Mouse (Mus musculus): Measurements from ENCODE around the gene Gm43951.

- TF ChIP-seq CTCF (IDR thresholded peaks at IDR 0.05) (no peak), EP300 (IDR thresholded peaks at IDR 0.05; ENCODE audit: insufficient read depth, low read depth, low read length) (0 out of 2 replicates have a peak, but pooled peaks have one; percentile 20), POLR2A (IDR thresholded peaks at IDR 0.05; ENCODE audit: insufficient read depth, low read depth, low read length) (no peak; the same call in 1 of the 2 replicates)
These were observed 8.8 kb upstream of the Gm43951 start, which contains the start of gene Med31 for GRCm38 (mm10) chr11:72215410-72215797.
